Mouse (Mus musculus): ENCODE measurements around the gene Gm10964.
A peak's percentile ranks its signal among the peaks of the same experiment; 100 is the strongest.

Gm10964 gene

DNA sequence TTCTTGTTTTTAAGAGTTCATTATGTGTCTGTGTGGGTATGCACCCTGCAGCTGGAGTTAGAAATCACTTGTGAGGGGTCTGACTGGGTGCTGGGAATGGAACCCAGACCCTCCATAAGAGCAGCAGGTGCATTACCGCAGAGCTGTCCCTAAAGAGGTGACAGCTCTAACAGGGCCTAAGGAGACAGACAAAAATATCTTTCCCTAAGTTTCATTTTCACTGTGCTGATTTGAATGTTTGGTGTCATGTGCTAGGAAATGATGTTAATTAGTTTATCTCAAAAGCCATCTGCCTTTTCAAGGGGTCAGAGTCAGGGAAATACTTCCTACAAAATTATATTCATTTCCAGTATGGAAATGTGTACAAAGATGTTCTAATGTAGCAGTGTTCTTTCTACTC, at the start of gene Gm10964:
Gm10964 (plus strand) TSS at position 38 of the 400 bp plus-strand sequence.
- DNase-seq (ENCODE audit: low spot score): no peak

DNA sequence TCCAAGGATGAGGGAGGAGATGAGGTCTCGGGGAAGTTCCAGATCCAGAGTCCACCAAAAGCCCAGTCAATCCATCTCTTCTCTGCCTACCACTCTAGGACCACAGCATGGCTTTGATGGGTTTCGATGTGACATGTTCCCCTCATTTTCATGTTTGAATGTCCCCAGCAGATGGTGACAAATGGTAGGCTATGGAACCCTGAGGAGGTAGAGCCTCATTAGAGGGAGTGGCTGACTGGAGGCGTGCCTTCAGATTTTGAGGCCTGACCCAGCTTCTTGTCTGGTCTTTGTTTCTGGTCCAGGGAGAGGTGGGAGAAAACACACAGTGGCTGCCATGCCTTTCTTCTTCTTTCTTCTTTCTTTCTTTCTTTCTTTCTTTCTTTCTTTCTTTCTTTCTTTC, 48.7 kb upstream of the Gm10964 start:
- peak; percentile 55 for DNase-seq (ENCODE audit: low spot score)

DNA sequence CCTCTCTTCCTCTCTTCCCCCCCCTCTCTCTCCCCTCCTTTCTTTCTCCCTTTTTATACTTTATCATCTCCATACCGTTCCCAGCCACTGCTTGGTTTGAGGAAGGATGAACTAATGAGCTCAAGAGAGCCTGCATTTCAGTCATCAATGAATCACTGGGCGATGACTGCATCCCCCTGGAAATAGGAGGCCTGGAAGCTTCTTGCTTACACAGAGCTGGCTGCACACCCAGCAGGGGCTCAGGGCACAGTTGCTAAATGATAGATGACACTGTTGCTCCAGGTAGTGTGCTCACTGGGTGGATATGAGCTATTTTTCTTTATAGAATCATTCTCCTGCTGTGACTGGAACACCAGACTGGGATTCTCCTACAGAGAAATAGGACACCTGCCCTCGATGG, 43.6 kb upstream of the Gm10964 start:
- DNase-seq (ENCODE audit: low spot score): no peak

DNA sequence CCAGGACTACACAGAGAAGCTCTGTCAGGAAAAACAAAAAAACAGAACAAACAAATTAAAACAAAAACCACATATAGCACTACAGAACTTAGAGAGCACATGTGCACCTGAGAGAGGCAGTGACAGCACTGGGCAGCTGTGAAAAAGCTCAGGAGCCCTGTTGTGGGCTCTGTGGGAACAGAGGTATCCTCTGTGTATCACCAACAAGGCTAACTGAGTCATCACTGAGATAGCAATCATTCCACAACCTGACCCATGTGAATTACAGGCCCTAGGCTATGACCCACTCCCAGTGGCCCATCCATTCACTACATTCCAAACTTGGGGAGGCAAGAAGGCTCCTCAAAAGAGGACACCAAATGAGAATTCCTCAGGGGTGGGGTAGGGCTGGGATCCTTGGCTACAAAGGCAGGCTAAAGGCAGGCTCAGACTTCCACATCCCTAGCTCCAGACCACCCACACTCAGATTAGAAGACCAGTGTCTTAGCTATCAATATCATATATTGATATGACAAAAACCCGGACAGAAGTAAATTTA, 42.7 kb upstream of the Gm10964 start:
- no peak for DNase-seq (ENCODE audit: low spot score)

DNA sequence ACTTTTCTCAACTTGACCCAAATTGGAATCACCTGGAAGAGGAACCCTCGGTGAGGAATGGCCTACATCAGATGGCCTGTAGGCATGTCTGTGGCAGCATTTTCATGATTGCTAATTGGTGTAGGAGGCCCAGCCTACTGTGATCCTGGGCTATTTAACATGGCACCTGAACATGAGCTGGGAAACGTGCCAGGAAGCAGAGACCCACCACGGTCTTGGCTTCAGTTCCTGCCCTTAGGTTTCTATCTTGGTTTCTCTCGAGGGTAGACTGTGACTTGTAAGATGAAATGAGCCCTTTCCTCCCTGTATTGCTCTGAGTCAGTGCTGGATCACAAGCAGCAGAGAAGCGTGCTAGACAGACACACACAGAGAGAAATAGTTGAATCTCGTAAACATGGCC, 34.5 kb upstream of the Gm10964 start:
- no peak for DNase-seq (ENCODE audit: low spot score)

DNA sequence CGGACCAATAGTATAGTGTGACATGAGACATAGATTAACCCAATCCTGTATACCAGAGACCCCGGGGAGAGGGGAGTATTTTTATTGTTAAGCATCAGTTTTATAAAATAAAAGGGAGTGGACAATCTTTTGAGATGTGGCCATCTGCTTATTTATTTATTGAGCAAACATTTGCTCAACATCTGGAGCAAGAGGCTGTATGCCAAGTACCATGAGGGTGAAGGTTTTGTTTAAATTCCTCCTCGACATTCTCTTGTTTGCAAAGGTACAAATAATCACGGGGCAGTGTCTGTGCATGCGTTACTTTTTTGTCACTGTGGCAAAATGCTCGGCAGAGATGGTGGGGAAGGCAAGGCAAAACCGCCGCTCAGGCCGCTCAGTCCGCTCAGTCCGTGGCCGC, 33.7 kb upstream of the Gm10964 start:
- peak; percentile 35 for DNase-seq (ENCODE audit: low spot score)

DNA sequence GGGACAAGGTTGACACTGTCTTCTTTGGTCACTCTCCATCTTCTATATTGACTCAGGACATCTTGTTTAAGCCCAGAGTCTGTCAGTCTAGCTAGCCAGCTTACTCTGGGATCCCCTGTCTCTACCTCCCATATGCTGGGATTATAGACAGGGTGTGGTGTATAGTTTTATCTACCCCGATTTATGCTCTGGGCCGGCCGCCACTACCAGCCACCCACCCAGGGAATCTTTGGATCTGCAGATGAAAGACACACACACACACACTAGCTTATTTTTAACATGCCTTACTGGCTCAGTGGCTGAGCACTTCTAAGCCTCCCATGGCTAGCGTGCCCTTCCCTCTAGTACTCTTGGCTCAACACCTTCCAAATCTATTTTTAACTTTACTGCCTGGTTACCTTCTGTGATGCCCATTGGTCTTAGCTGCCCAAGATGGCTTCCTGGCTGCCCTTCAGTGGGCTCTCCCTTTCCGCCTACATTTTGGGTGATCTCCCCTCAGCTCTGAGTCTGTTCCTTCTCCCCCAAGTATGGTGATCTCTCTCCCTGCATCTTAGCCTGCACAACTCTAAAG, 29.6 kb upstream of the Gm10964 start:
- DNase-seq (ENCODE audit: low spot score): no peak

DNA sequence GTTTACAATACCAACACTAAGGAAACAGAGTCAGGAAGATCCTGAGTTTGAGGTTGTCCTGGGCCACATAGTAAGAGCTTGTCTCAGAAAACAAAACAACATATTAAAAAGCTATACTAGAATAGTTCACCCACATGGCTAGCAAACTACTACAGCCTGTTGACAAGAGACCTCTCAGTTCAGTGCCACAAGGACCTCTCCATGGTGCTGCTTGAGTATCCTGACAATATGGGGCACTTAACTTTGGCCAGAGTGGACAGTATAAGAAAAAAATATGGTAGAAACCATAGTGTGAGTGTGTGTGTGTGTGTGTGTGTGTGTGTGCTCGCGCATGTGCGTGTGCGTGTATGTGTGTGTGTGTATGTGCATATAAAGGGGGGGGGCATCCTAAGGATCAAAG, 27.0 kb upstream of the Gm10964 start:
- DNase-seq (ENCODE audit: low spot score): peak; percentile 75

DNA sequence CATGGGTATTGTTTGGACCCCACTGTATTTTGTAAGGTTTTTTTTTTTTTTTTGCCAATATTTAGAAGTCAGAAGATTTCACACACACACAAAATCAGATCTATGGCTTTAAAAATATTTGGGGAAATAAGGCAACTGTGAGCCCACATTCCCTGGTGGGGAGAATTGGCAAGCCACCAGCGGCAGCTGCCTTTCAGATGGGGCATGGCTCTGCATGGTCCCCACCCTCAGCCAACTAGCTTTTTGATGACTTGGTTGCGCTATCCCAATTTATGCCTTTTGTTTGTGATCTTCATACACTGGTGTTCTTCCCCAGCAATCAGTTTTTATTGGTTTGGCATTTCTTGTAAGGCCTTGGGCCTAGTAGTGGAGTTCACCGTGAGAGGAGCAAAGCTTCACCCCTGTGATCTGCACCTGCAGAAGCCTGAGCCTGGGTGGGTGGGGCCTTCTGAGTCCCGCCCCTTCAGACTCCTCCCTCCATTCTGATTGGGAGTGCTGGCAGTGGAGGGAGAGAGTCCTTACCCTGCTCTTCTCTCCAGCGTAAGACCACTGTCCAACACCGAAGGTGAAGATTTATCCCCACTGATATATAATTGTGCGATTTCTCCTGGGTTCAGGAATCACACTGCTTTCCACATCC, 24.8 kb upstream of the Gm10964 start:
- no peak for DNase-seq (ENCODE audit: low spot score)

DNA sequence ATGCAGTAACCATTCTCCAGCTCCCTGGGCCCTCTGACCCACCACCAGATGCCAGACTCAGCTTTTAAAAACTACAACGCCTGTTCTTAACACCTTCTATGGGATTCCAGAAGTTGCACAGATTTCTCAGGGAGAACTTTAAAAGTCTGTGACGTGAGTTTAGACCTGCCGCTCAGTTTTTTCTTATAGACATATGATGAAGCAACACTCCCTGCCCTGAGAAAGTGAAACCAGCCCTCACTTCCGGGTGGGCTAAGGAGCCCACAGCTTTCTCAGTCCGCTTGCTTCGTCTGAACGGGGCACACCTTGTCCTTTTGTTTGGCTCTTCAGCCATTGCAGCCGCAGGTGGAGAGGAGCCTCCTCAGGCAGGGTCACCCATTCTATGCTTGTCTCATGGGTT, 24.2 kb upstream of the Gm10964 start:
- DNase-seq (ENCODE audit: low spot score): no peak

DNA sequence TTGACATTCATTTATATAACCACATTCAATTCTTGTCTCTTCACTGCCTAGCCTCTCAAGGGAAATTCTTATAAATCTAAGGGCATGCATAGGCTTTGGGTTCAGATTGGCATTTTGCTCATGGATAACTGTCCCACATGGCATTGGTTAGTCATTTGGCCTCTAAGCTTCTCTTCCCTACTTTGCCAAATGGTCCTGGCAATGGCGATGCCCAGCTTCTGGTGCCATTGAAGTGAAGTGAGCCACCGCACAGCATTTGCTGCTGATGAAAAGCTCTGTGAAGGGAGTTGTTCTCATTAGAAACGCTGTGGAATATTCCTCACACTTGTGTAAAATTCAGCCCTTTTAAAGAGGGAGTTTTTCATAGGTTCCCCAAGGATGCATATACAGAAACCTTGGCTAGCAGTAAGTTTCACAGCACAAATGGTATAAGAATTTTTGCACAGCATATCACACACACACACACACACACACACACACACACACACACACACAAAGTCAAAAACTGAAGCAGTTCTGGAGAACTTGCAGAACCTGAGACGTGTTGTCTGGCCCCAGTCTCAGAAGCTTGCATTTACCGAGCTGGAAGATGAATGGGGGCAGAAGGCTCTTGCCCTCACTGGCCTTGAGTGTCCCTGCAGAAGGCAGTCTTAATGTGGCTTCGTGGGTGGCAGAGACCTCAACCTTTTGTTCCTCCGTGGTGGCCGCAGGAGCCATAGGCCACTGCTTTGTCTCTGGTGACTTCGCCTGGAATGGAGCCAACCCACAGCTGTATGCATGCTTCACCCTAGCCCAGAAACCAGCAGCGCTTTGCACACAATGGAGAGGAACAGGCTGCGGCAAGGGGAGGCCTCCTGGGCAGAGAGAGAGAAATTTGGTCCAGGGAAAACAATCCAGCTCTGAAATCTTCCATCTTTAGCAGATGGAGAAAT, 23.1 kb upstream of the Gm10964 start:
- DNase-seq (ENCODE audit: low spot score): peak; percentile 73

DNA sequence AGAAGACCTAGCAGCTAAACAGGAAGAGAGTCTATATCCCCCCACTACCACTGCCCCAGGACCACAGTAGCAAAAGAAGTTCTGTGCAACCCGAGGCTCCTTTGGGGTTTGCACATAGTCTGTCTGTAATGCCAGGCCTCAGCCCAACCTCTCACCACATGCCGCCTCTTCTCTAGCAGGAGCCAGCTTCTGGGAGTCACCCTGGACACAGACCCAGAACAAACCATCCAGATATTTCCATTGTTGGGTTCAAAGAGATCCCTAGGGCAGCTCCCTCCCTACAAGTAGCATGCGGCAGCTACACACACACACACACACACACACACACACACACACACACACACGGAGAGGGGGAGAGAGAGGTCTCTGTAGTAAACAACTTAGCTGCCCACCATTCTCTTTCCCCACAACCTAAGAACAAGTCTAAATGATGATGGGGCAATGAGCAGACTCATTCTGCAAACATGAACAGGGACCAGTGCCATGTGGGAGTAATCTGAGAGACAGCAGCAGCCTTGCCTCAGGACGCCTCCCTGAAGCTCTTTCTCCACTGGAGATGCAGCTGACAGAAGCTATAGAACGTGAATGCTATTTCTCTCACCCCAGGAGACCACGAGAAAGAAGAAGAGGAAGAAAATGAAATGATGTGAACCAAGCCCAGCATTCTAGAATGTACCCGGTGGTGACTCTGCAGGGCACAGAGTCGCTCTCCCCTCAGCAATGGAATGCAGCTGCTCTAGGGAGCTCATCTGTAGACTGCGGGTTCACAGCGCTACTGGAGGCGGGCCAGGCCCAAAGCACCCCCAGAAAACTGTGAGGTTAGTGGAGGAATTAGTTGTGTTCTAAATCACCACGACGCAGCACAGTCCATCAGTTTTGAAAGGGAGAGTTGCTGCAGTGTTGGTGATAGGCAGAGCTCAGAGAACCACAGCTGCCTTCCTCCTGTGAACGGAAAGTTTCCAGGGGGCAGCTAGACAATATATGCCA, 22.1 kb upstream of the Gm10964 start:
- DNase-seq (ENCODE audit: low spot score): peak; percentile 77

DNA sequence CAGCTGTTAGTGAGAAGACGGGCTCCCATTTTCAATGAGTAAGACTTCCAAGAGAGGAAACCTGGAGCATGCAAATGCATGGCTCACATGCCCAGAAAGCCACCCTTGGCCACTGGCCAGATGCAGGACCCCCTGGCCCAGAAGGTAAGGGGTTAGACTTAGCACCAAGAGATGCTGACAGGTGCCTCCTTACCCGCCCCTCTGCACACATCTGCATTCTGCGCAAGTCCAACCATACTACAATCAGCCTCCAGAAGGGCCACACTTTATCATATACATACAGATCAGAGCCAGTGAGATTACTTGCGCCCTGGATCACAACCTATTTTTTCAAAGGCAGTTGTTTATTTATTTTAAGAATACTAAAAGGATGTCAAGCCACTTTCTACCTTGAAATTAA, 20.4 kb upstream of the Gm10964 start:
- no peak for DNase-seq (ENCODE audit: low spot score)

DNA sequence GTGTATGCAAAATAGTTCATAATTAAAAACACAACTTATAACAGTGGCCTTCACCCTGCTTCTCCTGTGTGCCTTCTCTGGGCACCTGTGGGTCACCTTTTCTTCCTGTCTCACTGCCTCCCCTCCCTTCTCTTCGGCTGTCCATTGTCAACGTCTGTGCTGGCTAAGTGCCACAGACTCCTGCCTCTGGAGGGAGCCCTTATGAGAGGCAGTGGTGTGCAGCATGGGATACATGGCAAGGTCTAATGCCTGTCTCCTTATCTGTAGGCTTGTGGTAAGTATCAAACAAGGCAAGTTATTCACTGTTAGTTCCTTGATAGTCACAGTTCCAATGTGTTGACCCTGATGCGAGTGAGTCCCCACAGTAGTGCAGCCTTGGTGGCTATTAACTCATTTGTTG, 15.0 kb upstream of the Gm10964 start:
- DNase-seq (ENCODE audit: low spot score): no peak

DNA sequence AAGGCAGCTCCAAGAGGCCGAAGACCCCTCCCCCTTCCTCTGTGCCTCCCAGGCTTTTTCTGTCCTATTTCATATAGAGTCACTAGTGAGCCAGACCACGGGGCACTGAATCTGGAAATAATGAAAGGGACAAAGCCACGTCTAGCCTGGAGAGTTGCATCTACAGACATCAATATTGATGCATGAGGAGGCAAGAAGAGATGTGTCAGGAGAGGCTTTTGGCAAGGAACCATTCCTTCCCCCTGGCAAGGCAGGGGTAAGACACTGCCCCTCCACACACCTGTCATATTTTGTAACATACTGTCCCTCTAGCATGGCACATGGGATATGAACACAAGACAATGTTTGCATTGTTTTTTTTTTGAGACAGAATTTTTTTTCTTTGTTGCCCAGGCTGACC, 12.5 kb upstream of the Gm10964 start:
- no peak for DNase-seq (ENCODE audit: low spot score)

DNA sequence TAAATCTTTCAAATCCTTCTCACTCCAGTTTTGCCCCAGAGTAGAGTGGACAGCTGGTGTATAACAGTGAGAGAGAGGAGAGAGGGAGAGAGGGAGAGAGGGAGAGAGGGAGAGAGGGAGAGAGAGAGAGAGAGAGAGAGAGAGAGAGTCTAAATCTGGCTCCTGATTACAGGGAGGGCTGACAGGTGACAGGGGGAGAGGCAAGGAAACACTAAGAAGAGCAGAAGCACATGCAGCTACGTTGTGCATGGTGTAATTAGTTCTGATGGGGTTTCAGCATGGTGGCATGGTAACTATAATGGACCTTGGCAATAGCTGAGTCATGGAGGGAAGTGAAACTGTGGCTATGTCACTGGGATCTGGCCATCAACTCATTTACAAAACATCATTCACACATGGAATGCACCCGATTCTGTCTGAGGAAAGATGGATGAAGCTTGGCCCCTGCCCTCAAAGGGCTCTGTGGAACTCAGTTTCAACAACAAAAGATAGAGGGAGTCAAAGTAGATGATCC, 11.3 kb upstream of the Gm10964 start:
- no peak for DNase-seq (ENCODE audit: low spot score)

DNA sequence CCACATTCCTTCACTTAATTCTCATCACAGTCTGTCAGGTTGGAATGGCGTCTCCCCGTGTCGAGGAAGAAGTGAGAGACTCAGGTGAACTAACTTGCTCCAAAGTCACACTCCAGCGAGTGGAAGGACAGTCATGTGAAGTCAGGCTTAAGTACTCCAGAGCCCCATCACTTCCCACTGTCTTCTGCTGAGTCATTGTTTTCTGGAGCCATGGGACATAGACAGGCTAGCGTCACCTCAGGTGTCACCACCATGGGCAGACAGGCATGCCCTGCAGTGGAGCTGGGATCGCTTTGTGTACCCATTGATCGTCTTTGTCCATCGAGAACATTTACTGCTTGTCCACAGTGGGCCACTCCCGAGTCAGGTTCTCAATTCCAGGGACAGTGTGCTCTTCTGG, 9.3 kb upstream of the Gm10964 start:
- DNase-seq (ENCODE audit: low spot score): no peak

DNA sequence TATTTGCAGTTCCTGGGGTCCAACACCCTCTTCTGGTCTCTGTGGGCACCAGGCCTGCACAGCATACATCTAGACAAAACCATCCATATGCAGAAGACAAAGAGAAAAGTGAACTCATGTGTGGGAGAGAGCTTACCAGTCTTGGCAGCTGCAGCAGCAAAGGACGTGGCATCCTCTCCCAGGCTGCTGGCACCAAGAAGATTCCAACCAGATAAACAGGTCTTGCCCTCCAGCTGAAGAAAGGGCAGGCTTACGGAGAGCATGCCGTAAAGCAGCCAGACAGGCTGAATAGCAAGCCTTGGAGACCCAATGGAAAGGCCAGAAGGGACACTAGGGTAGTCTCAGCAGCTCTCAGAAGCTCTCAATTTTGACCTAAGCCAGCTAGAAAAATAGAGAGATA, 7.0 kb upstream of the Gm10964 start:
- DNase-seq (ENCODE audit: low spot score): no peak

DNA sequence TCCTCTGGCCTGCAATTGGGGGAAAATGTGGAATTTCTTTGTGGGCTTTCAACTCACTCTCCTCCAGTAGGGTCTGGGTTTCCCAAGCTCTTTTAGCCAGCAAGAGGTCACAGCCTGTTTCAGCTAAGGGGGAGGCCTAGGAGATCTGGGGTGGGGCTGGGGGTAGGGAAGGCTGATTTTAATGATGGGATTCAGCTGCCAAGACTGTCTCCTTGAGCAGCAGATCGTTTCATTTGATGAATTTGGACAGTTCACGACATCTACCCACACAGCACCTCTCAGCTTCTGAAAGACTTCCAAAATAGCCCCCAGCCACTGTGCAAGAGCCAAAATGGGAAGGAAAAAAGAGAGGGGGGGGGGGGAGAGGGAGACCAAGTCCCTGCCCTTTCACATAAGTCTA, 6.0 kb upstream of the Gm10964 start:
- DNase-seq (ENCODE audit: low spot score): no peak

DNA sequence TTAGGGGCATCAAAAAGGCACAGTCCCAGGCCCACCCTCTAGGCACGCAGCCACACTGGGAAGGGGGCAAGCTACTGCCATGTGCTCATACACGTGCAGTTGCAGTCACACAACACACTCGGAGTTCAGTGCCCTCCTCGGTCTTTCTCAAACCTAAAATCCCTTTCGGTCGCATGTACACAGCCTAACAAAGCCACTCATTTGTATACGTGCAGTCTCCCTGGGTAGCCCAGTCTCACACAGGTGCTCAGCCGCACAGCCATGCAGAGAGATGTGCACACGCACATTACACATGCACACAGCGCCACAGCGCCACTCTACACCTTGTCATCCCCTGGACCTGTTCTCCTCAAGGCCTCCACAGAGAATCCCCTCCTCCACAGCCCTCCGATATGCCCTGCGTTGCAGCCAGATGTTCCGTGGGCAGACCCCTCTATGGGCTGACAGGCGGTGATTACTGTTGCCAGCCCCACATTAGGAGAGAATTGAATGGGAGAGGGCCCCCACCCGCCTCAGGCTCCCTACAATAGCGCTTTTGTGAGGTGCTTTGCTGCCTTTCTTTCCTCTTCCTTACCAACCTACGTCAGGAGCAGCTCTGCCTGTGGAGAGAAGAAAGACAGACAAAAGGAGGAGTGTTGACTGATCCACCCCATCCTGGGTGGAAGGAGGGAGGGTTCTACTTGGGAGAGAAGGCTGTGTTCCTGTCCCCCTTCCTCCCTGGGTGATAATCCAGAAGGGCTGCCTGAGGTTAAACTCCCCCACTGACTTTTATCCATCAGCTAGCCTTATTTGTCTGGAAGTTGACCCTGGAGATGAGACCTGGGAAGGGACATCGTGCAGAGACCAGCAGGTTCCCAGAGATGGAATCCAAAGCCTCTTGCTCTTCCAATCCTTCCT, 5.1 kb upstream of the Gm10964 start:
- DNase-seq (ENCODE audit: low spot score): no peak
